Mouse (Mus musculus) thymus, postnatal 36 days (tissue): ENCODE results near the gene Tnrc6c.

Experiments used
- DNase-seq, 2 experiments: peaks; one replicate each; pipeline ENCODE4 v3.0.0; 2022; ENCODE audit warnings: mixed read lengths in 2 of 2

Gene Tnrc6c

DNA sequence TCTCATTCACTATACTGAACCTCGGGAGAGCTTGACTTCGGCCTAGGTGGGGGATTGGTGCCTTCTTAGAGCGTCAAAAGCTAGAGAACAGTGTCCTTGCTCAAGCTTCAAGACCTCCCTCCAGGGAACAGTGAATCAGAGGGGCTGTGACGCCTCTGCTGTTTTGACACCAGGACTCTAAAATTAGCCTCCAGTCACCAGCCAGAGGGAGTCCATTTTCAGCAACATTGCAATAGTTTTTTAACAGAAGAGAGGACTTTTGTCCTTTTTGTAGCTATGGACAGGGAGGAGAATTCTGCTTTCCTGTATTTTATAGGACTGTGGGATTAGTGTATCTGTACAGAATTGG lies 76.4 kb downstream of the Tnrc6c start:
- no peak for DNase-seq

DNA sequence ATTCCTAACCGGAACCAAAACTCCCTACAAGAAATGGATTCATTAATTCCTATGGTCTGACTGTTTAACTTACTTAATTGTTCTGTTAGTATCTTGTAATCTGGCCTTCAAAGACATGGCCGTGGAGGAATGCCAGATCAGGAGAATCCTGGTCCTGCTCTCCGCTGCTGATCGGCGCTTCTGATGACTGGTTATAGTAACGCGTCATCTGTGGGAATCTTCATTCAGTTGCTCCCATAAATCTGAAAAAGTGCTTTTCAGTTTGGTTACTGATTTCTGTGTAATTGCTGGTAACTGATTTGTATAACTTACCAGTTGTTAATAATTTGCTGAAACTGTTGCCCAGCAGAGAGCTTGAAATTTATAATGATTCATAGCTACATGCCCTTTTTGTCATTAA lies 77.4 kb downstream of the Tnrc6c start:
- no peak for DNase-seq

DNA sequence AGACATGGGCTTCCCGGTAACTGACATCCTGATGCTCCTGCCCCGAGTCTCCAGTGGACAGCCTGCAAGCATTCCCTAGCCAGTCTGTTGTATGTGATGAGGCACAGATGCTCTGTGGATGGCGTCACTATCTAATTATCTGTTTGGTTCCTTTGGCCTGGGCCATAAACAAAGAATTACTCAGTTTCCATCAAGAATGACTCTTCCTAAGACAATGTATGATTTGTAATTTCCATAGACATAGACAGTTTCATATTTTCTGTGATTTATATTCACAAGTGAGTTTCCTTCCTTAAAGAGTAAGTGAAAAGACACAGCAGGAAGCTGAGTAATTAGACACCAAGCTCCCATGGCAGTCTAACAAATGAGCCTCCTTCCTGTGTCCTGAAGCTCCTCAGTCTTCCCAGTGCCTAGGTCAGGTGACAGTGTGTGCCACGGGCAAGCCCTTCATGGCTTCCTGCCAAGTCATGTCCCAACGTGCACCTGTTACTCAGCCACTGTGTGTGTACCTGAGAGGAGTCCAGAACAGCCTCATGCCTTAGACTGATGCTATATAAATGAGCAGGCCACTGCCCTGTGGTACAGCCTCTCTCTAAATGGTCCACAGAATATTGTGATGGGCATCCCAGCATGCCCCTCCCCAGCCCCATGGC lies 82.1 kb downstream of the Tnrc6c start:
- DNase-seq: no peak

DNA sequence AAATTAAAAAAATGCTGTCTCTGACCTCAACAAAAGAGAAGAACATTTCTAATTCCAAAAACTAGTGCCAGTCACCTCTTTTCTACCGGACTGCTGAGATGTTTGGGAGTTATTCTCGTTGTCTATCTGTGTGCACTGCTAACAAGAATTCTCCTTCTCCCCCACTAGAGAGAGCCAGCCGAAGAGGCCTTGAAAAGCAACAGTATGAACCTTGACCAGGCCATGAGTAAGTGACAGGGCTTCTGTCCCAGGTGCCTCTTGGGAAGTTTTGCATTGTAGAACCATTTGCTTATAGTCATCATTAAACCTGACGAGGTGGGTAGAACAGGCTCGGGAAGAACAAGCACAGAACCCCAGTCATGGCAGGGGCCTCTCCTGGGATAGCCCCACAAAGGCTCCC lies 84.0 kb downstream of the Tnrc6c start:
- DNase-seq: no peak

DNA sequence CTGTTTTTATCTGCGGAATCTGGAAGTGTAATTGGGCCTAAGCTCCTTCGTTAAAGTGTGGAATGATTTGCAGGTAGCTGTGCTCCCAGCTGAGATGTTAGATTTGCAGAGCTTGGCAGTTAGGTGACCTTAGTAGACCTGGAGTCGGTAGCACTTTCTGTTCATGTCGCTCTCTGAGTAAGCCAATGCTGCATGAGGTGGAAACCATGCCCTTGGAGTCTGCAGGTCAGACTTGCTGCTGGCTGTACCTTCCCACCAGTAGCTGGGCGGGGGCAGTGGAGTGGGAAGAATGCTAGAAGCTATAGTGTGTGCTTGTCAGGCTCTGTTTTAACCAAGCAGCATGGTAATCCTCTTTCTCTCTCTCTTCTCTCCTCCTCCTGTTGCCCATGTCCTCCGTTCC lies 87.0 kb downstream of the Tnrc6c start:
- no peak for DNase-seq

DNA sequence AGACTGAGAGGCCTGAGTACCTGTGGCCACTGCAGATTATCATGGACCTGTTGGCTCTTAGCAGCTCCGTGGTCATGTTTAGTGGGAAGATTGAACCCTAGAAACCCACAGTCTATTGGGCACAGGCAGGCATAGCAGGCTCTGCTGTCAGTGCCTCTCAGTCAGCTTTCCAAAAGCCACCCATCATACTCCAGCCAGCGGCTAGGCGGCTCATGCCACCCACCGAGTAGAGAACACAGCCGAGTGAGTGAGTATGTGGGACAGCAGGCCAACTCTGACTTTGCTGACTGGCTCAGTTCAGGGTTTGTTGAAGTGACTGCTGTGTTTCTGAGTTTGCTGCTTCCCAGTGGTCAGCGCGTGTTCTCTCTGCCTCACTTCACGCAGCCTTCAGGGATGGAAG lies 88.2 kb downstream of the Tnrc6c start:
- DNase-seq: no peak

DNA sequence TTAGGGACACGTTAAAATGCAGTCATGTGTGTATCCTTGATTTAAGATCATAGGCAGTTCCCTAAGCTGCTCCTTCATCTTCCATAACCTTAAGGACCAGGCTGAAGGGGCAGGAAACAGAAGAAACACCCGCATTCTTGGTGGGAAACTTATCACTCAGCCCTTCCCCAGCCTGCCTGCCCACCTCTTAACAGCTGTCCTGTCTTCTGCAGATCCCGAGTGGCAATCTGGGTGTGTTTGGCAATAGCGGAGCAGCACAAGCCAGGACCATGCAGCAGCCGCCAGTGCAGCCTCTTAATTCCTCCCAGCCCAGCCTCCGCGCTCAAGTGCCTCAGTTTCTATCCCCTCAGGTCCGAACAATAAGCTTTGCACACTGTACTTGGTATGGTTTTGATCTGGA lies 88.6 kb downstream of the Tnrc6c start:
- no peak for DNase-seq

DNA sequence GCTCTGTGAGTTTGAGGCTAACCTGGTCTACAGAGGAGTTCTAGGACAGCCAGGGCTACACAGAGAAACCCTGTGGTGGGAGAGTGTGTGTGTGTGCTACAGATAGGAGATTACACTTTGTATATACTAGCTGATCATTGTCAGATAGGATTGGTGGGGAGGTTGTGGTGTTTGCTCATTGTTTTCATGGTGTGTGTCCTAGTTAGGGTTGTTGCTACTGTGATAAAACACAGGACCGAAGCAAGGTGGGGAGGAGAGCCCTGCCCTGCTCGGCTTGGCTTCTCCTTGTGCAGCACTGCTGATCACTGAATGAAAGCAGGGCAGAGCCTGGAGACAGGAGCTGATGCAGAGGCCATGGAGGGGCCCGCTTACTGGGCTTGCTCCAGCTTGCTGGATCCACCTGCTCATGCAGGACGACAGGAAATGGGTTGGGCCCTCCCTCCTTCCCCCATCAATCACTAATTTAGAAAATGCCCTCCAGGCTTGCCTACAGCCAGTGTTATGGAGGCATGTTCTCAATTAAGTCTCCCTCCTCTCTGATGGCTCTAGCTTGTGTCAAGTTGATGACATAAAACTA lies 89.5 kb downstream of the Tnrc6c start:
- DNase-seq: no peak

DNA sequence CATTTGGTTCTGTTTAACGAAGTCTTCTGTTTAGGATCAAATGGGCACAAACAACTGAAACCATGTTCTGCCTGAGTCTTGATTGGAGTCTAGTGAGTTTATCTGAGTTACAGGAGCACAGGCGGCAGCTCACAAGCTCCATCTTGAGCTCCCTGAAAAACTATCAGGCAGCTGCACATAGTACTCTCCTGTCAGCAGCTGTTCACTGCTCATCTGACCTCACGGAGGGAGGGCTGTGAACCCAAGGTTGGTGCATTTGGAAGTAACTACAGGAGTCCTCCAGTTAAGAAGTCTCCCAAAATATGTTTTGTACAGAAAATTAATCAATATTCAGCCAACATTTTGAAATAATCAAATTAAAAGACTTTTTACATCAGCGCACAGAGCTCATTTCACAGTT lies 94.5 kb downstream of the Tnrc6c start:
- no peak for DNase-seq

DNA sequence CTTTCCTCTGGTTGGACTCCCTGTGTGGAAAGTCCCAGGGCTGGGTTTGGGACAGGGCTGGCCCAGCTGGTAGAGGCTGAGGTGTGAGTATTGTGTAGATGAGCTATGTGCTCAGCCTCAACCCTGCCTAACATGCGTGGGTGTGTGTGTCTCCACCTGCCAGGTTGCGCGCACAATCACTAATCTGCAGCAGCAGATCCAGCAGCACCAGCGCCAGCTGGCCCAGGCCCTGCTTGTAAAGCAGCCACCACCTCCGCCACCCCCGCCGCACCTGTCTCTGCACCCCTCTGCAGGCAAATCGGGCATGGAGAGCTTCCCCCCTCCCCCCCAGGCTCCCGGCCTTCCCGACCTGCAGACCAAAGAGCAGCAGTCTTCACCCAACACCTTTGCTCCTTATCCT lies 95.3 kb downstream of the Tnrc6c start:
- DNase-seq: no peak

DNA sequence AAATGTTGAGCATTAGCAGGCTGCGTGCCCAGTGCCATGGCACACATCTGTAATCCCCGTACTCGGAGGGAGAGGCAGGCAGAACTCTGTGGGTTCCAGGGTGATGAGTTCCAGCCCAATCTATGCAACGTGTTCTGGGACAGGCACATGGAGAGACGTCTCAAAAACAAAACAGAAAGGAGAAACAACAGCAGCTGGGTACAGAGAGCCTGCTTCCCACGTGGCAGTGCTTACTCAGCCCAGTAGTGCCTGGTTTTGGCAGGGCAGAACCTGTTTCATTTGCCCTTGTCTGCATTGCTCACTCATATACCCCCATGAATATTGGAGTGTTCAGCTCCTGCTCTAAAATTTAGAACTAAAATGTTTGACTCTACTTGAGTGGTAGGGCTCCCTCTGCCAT lies 97.5 kb downstream of the Tnrc6c start:
- no peak for DNase-seq

DNA sequence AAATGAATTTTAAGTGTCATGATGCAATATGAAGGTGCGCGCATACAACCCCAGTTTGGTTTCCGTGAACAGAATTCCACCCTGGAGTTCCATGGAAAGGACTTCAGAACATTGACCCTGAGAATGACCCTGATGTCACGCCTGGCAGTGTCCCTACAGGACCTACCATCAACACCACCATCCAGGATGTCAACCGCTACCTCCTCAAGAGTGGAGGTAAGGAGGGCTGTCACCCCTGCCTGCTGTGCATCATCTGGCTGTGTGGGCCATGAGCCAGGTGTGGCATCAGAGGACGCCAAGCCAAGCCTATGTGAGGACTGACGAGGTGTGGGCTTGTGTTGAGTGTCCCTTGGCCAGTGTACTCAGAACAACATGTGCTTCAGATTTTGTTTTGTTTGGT lies 101.8 kb downstream of the Tnrc6c start:
- no peak for DNase-seq

DNA sequence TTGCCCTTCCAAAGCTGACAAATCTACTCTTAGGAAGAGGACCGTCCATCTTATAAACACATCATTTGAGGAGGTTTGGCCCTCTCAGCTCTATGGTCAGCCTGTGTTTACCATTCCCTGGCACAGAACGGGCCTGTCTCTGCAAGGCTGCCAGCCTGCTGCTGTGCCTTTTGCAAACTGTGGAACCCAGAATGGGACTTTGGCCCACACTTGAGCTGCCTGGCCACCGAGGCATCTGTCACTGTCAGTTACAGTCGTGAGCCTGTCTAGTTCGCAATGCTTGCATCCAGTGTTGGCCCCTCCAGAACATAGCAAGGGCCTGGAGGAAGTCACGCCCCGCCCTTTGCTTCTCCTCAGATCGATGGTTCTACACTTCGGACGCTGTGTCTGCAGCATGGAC lies 105.2 kb downstream of the Tnrc6c start:
- DNase-seq: no peak

DNA sequence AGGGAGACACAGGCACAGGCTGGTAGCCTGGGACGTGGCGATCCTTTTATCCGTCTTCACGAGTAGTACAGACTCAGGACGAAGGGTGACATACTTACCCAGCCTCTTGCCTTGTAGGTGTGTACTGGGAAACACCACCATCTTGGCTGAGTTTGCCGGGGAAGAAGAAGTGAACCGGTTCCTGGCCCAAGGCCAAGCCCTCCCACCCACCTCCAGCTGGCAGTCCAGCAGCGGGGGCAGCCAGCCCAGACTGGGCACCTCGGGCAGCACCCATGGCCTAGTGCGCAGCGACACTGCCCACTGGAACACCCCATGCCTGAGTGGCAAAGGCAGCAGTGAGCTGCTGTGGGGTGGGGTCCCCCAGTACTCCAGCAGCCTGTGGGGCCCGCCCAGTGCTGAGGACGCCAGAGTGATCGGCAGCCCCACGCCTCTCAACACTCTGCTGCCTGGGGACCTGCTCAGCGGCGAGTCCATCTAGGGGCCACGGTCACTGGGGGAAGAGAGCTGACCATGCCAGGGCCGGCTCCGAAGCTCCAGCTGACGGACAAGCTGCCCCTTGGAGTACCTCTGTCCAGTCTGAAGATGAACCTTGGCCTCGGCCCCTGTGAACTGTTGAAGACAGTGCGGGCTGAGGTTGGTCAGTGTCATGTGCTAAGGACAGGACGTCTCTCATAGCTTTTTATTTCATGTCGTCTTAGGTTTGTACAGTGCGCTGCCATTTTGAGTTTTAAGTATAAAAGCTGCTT lies 106.5 kb downstream of the Tnrc6c start:
- no peak for DNase-seq

DNA sequence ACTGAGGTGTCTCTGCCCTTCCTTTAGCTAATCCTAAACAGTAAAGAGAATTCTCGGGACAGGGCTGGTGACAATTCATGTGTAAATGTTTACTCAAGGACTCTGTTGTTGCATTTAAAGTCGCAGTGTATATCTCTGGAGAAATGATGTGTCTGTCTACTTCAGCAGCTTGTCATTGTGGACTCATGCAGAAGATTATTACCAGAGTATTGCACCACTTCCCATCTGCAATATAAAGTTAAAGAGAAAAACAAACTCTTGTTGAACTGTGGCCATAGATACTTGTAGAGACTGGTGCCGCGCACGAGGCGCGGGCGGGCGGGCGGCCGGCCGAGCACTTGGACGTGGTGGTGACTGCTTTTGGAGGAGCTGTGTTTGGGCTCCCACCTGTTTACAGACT lies 107.7 kb downstream of the Tnrc6c start:
- no peak for DNase-seq

DNA sequence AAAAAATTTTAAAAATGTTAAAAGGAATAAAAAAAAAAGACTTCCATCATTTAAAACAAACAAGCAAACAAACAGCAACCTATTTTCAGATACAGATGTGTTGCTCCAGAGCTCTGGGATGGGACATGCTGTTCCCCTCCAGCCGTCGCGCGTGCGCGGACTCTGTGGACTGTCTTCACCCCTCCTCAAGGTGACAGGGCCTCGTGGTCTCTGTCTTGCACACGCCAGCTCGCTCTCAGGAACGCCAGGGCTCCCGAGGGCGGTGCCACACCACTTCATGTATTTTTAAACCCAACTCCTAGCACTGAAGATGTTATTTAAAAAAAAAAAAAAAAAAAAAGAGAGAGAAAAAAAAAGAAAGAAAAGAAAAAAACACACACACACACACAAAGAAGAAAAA lies 108.2 kb downstream of the Tnrc6c start:
- DNase-seq: peak in 1 of 2 experiments; percentile 26

DNA sequence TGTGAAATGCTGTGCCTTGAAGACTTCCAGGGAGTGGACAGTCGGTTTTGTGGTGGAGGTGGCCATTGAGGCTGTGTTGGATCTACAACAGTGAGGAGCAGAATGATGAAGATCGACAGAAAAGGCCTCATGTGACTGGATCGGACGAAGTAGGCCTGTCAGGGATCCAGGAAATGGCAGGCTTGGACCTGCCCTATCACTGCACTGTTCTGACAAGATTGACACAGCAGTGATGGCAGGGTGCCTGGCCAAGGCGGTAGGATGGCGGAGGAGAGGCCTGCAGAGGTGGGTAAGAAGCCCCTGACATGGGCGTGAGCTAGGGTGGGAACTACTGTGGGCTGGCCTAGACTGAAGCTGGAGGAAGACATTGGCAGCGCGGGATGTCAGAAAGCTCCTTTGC lies 110.2 kb downstream of the Tnrc6c start:
- DNase-seq: no peak

DNA sequence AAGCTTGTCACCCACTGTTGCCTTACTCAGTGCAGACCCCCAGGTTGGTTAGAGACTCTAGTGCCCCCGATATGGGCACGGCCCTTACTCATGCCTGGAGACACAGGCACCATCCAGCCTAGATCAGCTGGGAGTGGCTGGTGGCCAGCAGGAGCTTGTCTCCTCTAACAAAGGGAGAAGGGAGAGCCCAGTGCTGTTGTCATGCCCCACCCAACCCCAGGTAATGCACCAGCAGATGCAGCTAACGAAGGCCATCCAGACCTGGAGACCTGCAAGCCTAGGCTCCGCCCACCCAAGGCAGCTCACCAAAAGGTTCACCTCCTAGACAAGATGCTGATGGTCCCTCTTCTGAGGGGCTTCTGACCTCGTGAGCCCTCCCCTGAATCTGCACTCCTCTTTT lies 111.3 kb downstream of the Tnrc6c start:
- DNase-seq: no peak

DNA sequence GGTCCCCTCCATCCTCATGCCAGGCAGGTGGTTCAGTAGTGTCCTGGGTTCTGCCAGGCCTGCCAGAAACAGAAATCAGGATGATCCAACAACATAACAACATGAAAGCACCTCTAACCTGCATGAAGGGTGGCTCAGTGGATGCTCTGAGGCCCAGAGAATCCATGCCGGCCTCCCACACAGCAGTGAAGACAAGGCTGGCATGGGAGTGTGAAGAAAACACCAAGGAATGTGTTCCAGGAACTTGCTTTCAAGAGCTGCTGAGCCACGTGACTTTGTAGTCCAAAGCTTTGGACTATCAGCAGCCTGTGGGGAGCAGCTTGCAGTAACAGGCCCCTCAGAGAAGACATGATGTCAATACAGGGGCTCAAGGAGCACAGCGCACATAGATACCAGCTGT lies 112.2 kb downstream of the Tnrc6c start:
- DNase-seq: no peak

DNA sequence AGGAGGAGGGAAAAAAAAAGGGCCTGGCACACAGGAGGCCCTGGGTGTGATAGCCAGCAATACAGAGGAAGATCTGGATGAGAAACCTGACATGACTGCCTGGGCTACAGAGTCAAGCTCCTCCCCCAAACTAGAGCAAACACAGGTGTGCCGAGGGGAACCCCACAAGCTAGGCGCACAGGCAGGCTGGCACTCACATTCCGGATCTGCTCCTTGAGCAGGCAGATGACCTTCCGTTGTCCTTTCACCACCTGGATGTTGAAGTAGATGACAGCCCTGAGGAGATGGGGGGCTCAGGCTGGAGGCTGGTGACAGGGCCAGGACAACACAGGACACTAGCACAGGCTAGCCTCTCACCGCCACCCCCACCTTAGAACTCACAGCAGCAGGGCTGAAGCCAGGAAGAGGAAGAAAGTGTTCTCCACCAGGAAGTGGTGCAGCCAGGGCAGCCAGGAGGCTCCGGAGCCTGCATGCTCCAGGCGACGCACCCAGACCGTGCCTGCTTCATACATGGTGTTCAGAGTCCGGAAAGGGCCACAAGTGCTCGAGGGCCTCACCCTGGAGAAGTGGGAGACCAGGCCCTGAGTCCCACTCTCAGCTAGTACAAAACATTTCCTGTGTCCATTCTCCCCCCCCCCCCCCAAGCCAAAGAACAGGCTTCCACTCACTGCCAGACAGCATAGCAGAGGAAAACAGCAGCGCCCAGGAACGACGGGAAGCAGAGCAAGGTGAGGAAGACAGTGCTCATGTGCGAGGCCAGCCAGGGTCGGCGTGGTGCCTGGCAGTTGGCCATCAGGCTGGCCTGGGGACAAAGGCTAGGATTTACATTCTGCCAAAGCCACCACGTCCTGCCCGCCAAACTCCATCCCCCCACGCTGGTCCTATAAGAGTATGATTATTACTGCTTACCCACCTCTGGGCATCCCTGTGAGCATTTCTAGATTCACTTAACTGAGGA lies 114.9 kb downstream of the Tnrc6c start:
- DNase-seq: no peak

DNA sequence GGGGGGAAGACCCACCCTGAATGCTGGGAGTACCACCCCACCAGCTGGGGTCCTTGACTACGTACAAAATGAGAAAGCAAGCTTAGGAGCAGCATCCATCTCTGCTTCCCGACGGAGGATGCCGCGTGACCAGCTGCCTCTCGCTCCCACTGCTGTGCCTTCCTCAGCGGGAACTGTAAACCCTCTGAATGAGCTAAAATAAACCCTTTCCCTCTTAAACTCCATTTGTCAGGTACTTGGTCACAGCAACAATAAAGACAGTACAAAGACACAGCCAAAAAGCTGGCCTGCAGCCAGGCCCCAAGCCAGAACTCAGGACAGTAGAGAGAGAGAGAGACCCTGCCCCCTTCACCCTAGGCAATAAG lies 115.6 kb downstream of the Tnrc6c start:
- no peak for DNase-seq

DNA sequence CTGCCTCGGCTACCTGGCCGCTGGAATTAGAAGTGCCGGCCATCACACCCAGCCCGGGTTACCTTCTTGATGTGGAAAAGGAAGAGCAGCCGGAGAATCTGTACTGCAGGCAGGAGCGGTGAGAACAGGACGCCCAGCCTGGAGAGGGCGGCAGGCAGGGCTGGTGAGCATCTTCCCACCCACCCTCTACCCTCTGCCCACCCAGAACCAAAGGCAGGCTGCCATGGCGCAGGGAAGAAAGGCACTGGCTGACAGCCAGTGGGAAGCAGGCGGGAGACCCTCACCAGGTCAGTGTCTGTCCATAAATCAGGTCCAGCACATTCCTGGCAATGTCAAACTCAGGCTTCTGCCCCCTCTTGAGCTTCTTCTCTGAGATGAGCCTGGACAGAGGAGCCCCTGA lies 116.3 kb downstream of the Tnrc6c start:
- no peak for DNase-seq

DNA sequence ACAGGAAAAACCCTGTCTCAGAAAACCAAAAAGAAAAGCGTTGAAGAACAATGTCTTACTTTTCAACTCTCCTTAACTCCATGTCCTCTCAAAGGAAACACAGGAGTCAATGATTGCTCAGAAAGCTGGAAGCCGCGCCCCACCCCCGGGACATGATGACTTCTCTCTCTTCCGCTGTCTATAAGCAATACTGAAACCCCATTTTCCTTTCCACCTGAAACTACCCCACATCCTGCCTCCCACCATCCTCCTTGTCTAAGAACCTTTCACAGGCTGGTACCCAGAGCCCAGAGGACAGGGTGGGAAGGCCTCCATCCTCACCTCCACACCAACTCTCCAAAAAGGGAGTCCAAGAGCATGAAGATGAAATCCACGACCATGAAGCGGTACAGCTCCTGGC lies 118.3 kb downstream of the Tnrc6c start:
- DNase-seq: no peak

DNA sequence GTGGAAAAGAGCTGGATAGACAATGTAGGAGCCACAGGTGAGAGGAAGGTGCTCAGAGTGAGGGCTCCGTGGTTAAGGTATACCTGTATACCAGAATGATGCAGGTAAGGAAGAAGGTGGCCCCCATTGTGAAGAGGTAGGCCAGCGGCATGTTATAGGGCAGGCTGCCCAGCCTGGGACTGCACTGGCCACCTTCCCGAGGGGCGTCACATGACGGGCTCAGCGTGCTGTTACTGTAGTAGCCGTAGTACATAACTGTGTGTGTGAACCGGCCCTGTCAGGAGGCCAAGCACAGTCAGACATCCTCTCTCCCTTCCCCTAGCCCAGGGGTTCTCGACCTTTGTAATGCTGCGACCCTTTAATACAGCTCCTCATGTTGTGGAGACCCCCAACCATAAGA lies 120.8 kb downstream of the Tnrc6c start:
- no peak for DNase-seq
